Mouse (Mus musculus): ENCODE results near the gene Ache. TPM values are rescaled to one million over a fixed set of nuclear protein-coding genes. Genes with fewer than 3 reads are reported as not detected.

Ache gene
- total and polyA plus RNA-seq, 2 experiments = 0.28 to 0.55 TPM

DNA sequence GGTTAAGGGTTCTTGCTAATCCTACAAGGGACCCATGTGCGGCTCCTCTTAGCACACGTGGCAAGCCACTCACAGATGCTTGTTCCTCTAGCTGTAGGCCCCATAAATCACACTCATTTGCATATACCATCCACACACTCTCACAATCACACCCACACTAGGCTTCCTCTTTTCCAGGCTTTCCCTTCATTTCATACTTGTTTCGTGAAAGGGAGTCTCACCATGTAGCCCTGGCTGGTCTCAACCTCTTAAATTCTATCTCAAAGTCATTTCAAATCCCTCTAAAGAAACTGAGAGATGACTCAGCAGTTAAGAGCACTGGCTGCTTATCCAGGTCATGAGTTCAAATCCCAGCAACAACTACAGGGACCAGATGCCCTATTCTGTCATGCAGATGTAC lies 18.5 kb downstream of the Ache start:
- no peak overlapping the region for H3K4me3 ChIP-seq (ENCODE audit: insufficient read depth, low read depth, low read length)
- peaks cover 15% of the 10 kb centered on the region; the same call in 1 of the 2 replicates for H3K79me2 ChIP-seq (ENCODE audit: control insufficient read depth, insufficient read depth, low read length)
- H3K27me3 ChIP-seq (ENCODE audit: control insufficient read depth, insufficient read depth, low read length) = no peaks in the 10 kb centered on the region
- 85% methylated on average over 3 of the region's 3 CpGs for WGBS
- peaks cover 6% of the 10 kb centered on the region for H3K4me1 ChIP-seq (ENCODE audit: control insufficient read depth, insufficient read depth, low read length)
- no peak for TF ChIP-seq CTCF (IDR thresholded peaks at IDR 0.05; ENCODE audit: low read depth, low read length)
- TF ChIP-seq POLR2A (IDR thresholded peaks at IDR 0.05; ENCODE audit: extremely low read depth, insufficient read depth, low read length) = no peak
- no peak overlapping the region for H3K9ac ChIP-seq (ENCODE audit: low read depth, low read length)
- H3K27ac ChIP-seq (replicated peaks; ENCODE audit: insufficient read depth, low read depth, low read length) = no peak overlapping the region
- DNase-seq (ENCODE audit: extremely low read depth, low read depth, low spot score) = no peak
- H3K36me3 ChIP-seq (ENCODE audit: control insufficient read depth, insufficient read depth, low read length) = peaks cover 6% of the 10 kb centered on the region; the same call in 1 of the 2 replicates

DNA sequence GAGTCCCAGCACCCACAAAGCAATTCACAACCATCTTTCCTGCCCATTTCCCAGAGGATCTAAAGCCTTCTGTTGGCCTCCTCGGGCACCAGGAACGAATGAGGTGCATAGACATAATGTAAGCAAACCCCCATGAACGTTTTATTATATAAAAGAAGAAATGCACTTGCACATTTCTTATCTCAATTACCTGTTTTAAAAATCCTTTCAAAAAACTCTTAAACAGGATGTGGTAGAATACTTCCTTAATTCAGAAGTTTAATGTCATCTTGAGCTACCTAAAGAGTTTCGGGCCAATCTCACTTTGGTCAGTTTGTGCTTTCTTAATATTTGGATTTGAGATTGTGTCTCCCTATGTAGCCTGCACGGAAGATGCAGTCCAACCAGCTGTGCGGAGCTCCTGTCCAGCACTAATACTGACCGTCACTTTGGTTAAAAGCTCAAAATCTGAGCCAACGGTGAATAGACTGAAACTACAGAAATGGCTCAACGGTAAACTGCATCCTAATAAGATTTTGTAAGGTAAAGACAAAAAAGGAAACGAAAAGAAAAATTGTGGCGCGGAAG lies 19.2 kb downstream of the Ache start:
- H3K27ac ChIP-seq (replicated peaks; ENCODE audit: insufficient read depth, low read depth, low read length) = 0 out of 2 replicates have a peak overlapping the region, but pooled peaks have one; percentile 51
- H3K4me3 ChIP-seq (ENCODE audit: insufficient read depth, low read depth, low read length) = peak overlapping the region; percentile 89
- peak overlapping the region; percentile 88 for H3K9ac ChIP-seq (ENCODE audit: low read depth, low read length)
- TF ChIP-seq CTCF (IDR thresholded peaks at IDR 0.05; ENCODE audit: low read depth, low read length) (no peak), POLR2A (IDR thresholded peaks at IDR 0.05; ENCODE audit: extremely low read depth, insufficient read depth, low read length) (no peak)
- H3K79me2 ChIP-seq (ENCODE audit: control insufficient read depth, insufficient read depth, low read length) = peaks cover 15% of the 10 kb centered on the region; the same call in 1 of the 2 replicates
- 12% methylated on average over 12 of the region's 12 CpGs for WGBS
- H3K27me3 ChIP-seq (ENCODE audit: control insufficient read depth, insufficient read depth, low read length) = no peaks in the 10 kb centered on the region
- peaks cover 2% of the 10 kb centered on the region; the same call in 1 of the 2 replicates for H3K36me3 ChIP-seq (ENCODE audit: control insufficient read depth, insufficient read depth, low read length)
- peaks cover 6% of the 10 kb centered on the region for H3K4me1 ChIP-seq (ENCODE audit: control insufficient read depth, insufficient read depth, low read length)
- no peak for DNase-seq (ENCODE audit: extremely low read depth, low read depth, low spot score)

GRCm38 (mm10) chr5:137307071-137307912 lies 20.0 kb downstream of the Ache start, which contains the start of gene Srrt:
Srrt (minus strand) TSS chr5:137307674.
- H3K27me3 ChIP-seq (ENCODE audit: control insufficient read depth, insufficient read depth, low read length) = no peaks in the 10 kb centered on the region
- H3K4me3 ChIP-seq (ENCODE audit: insufficient read depth, low read depth, low read length) = peak within 1 kb of the TSS; percentile 89
- peaks cover 2% of the 10 kb centered on the region; the same call in 1 of the 2 replicates for H3K36me3 ChIP-seq (ENCODE audit: control insufficient read depth, insufficient read depth, low read length)
- H3K79me2 ChIP-seq (ENCODE audit: control insufficient read depth, insufficient read depth, low read length) = peaks cover 15% of the 10 kb centered on the region; the same call in 1 of the 2 replicates
- peak within 1 kb of the TSS; percentile 88 for H3K9ac ChIP-seq (ENCODE audit: low read depth, low read length)
- 0% methylated on average over 55 of the region's 72 CpGs for WGBS
- peak within 1 kb of the TSS; percentile 87 for H3K27ac ChIP-seq (replicated peaks; ENCODE audit: insufficient read depth, low read depth, low read length)
- TF ChIP-seq CTCF (IDR thresholded peaks at IDR 0.05; ENCODE audit: low read depth, low read length) = no peak
- TF ChIP-seq POLR2A (IDR thresholded peaks at IDR 0.05; ENCODE audit: extremely low read depth, insufficient read depth, low read length) = 0 out of 2 replicates have a peak, but pooled peaks have one; percentile 32
- peak; percentile 90 for DNase-seq (ENCODE audit: extremely low read depth, low read depth, low spot score)
- peaks cover 6% of the 10 kb centered on the region for H3K4me1 ChIP-seq (ENCODE audit: control insufficient read depth, insufficient read depth, low read length)

- WGBS = 93% methylated on average over 4 of the region's 4 CpGs
- peaks cover 10% of the 10 kb centered on the region for H3K4me1 ChIP-seq (ENCODE audit: control insufficient read depth, insufficient read depth, low read length)
- DNase-seq (ENCODE audit: extremely low read depth, low read depth, low spot score) = no peak
- no peak overlapping the region for H3K9ac ChIP-seq (ENCODE audit: low read depth, low read length)
- H3K4me3 ChIP-seq (ENCODE audit: insufficient read depth, low read depth, low read length) = no peak overlapping the region
- peaks cover 20% of the 10 kb centered on the region; the same call in 1 of the 2 replicates for H3K79me2 ChIP-seq (ENCODE audit: control insufficient read depth, insufficient read depth, low read length)
- TF ChIP-seq CTCF (IDR thresholded peaks at IDR 0.05; ENCODE audit: low read depth, low read length) (no peak), POLR2A (IDR thresholded peaks at IDR 0.05; ENCODE audit: extremely low read depth, insufficient read depth, low read length) (no peak)
- no peak overlapping the region for H3K27ac ChIP-seq (replicated peaks; ENCODE audit: insufficient read depth, low read depth, low read length)
- H3K27me3 ChIP-seq (ENCODE audit: control insufficient read depth, insufficient read depth, low read length) = no peaks in the 10 kb centered on the region
- H3K36me3 ChIP-seq (ENCODE audit: control insufficient read depth, insufficient read depth, low read length) = peaks cover 2% of the 10 kb centered on the region; the same call in 1 of the 2 replicates
Measured at GRCm38 (mm10) chr5:137308356-137308755, 21.0 kb downstream of the Ache start.

GRCm38 (mm10) chr5:137313466-137314192 lies 26.3 kb downstream of the Ache start:
- Histone ChIP-seq H3K9ac (ENCODE audit: low read depth, low read length) (peak overlapping the region; percentile 88), H3K4me1 (ENCODE audit: control insufficient read depth, insufficient read depth, low read length) (peaks cover 10% of the 10 kb centered on the region; the same call in 1 of the 2 replicates), H3K4me3 (ENCODE audit: insufficient read depth, low read depth, low read length) (peak overlapping the region; percentile 74), H3K27ac (replicated peaks; ENCODE audit: insufficient read depth, low read depth, low read length) (peak overlapping the region; percentile 68), H3K27me3 (ENCODE audit: control insufficient read depth, insufficient read depth, low read length) (no peaks in the 10 kb centered on the region), H3K36me3 (ENCODE audit: control insufficient read depth, insufficient read depth, low read length) (peaks cover 2% of the 10 kb centered on the region; the same call in 1 of the 2 replicates), H3K79me2 (ENCODE audit: control insufficient read depth, insufficient read depth, low read length) (peaks cover 11% of the 10 kb centered on the region; the same call in 1 of the 2 replicates)
- 2% methylated on average over 22 of the region's 22 CpGs for WGBS
- peak; percentile 33 for DNase-seq (ENCODE audit: extremely low read depth, low read depth, low spot score)
- TF ChIP-seq POLR2A (IDR thresholded peaks at IDR 0.05; ENCODE audit: extremely low read depth, insufficient read depth, low read length) (no peak), CTCF (IDR thresholded peaks at IDR 0.05; ENCODE audit: low read depth, low read length) (no peak)

Measured in liver, adult 2 months (tissue).